Mouse (Mus musculus): ENCODE data around the gene Nipsnap3b. TPM values are rescaled to one million over a fixed set of nuclear protein-coding genes. Genes with fewer than 3 reads are reported as not detected.

Gene Nipsnap3b
- total RNA-seq, 2 experiments from 2014 or later, result 15.1 to 16.9 TPM

Other genes with a start within 250 kb of the Nipsnap3b start
- not detected for gene Olfr275, start 197.3 kb upstream of the Nipsnap3b start, total RNA-seq (2021)
- gene Olfr273, start 152.6 kb upstream of the Nipsnap3b start, total RNA-seq (2021), result not detected
- not detected for gene Olfr272, start 92.7 kb upstream of the Nipsnap3b start, total RNA-seq (2021)
- not detected for gene Olfr270, start 47.3 kb upstream of the Nipsnap3b start, total RNA-seq (2021)
- gene Nipsnap3a, start 22.6 kb upstream of the Nipsnap3b start, total RNA-seq (2021), result not detected
- gene Abca1, start 148.0 kb downstream of the Nipsnap3b start, total RNA-seq (2021), result 10 to 100 TPM; 16.1 to 18.2 TPM